Mouse (Mus musculus): ENCODE measurements around the gene AI413582.

DNA sequence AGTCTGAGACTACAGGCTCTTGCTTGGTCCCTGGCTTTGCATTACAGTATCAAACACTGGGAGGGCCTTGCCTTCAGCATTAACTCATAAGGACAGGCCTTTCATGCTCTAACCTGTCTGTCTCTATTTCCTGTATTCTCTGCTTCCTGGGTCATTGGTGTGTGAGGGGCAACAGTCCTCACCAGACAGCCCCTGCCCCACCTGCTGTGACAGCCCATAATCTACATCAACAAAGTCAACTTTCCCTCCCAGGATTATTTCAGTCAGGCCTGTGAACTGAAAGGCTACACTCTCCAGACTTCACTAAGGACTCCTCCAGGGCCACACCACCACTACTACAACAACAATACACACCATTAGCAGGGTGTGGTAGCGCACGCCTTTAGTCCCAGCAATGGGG, 37.5 kb upstream of the AI413582 start:
- TF ChIP-seq POLR2A (IDR thresholded peaks at IDR 0.05; ENCODE audit: control insufficient read depth in 1 of 2, insufficient read depth in 1 of 2, low read depth in 1 of 2, low read length in 2 of 2, poor library complexity in 1 of 2): no peak
- no peak for TF ChIP-seq MYB (IDR thresholded peaks at IDR 0.05; ENCODE audit: low read depth, low read length)
- no peak for TF ChIP-seq CTCF (IDR thresholded peaks at IDR 0.05 in 2 of 3, conservative IDR thresholded peaks at IDR 0.05 in 1 of 3; ENCODE audit: control insufficient read depth in 1 of 3, insufficient read depth in 1 of 3, low read depth in 2 of 3, low read length in 3 of 3, poor library complexity in 1 of 3, severe bottlenecking in 1 of 3)
- no peak for TF ChIP-seq CHD2 (IDR thresholded peaks at IDR 0.05; ENCODE audit: low read length)
- TF ChIP-seq GABPA (IDR thresholded peaks at IDR 0.05; ENCODE audit: low read depth, low read length): no peak
- no peak for TF ChIP-seq EP300 (IDR thresholded peaks at IDR 0.05; ENCODE audit: low read depth in 1 of 2, low read length in 2 of 2)
- TF ChIP-seq ZNF384 (IDR thresholded peaks at IDR 0.05; ENCODE audit: low read depth, low read length): no peak
- no peak for TF ChIP-seq POLR2AphosphoS5 (IDR thresholded peaks at IDR 0.05; ENCODE audit: borderline replicate concordance, low read depth, low read length)
- TF ChIP-seq MAX (IDR thresholded peaks at IDR 0.05; ENCODE audit: low read length): no peak
- TF ChIP-seq POLR2AphosphoS2 (IDR thresholded peaks at IDR 0.05; ENCODE audit: low read length): no peak
- no peak for TF ChIP-seq HCFC1 (IDR thresholded peaks at IDR 0.05; ENCODE audit: low read depth, low read length)
